ENCODE assay signal across 8 mouse cellular contexts in the genomic region with DNA sequence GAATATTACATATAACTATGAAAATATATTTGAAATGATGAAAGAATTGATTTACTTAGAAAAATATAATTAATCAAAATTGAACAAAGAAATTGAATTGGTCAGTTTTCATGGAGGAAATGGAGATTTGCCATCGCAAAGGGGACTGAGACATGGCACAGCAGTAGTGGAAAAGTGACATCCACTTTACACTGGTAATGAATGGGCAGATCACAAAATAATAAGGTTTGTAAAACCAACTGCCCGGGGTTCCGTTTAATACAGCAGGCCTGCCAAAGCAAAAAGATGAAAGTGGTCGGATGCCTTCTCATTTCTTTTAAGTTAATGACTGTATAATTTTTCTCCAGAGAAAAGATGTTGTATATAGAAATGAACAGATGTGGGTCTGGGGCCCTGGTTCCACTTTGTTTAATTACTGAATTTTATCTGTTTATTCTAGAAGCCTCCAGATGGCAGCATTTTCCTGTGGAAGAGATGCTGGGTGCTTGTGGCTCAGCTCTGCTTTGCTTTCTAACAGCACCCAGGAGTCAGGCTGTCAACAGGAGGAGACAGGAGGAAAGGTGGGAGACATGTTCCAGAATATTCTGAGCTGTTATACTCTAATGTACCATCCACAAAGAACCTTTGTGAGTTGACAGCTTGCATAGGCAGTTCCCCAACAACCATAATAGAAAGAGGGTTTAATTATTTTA.
DNase-seq lines count a peak whose midpoint lies in the region; ATAC-seq and TF ChIP-seq lines count a peak whose summit lies in the region.
"Had no signal": no experiment of that assay in that cellular context is flagged by ENCODE, and none has a peak within 500 bp of the region (broad histone marks: within the 10 kb centered on the region; RNA-seq: fewer than 3 reads in every experiment).

No protein-coding gene starts in this region.

- H3K9me3 ChIP-seq in MEL (replicated peaks; ENCODE audit: insufficient read depth, low read length): no peaks in the 10 kb centered on the region
- H3K9me3 ChIP-seq in midbrain, embryonic 12.5 days: no peaks in the 10 kb centered on the region

- intact Hi-C loops in heart, postnatal 14 days (cut with DNase I): loop anchor here (10.0 kb wide), 1 partner anchor 1749 kb away; no protein-coding TSS in a partner anchor

- H3K4me1 ChIP-seq in MEL (ENCODE audit: control insufficient read depth in 1 of 2, insufficient read depth in 2 of 2, low read length in 2 of 2): no peaks in the 10 kb centered on the region
- no peaks in the 10 kb centered on the region for H3K4me1 ChIP-seq in midbrain, embryonic 12.5 days
- H3K4me1 ChIP-seq: megakaryocyte, embryonic 14.5 days had no signal

- no peak overlapping the region for H3K27ac ChIP-seq in MEL (ENCODE audit: control insufficient read depth, low read depth, low read length)
- H3K27ac ChIP-seq in midbrain, embryonic 12.5 days (replicated peaks): no peak overlapping the region

- DNase-seq in 416B (ENCODE audit: low read depth): peak; percentile 50
- peak; percentile 49 for DNase-seq in MEL (ENCODE audit: low read depth, low spot score)
- DNase-seq in cerebellum, postnatal 25 days: peak; percentile 47 to 68
- DNase-seq in heart, postnatal 14 days: peak; percentile 27 to 54
- peak; percentile 7 to 76 for DNase-seq in layer of hippocampus, adult 18-20 months (ENCODE audit: low spot score in 2 of 2)
- no peak for DNase-seq in spleen, postnatal 10 days (ENCODE audit: low spot score in 2 of 2)

- H3K4me2 ChIP-seq in midbrain, embryonic 12.5 days (replicated peaks): no peak overlapping the region

- peak; percentile 83 for TF ChIP-seq RAD21 in MEL (IDR thresholded peaks at IDR 0.05; ENCODE audit: low read depth, low read length)

- H3K79me2 ChIP-seq in MEL (ENCODE audit: control insufficient read depth, insufficient read depth, low read length, poor library complexity): no peaks in the 10 kb centered on the region

- 75% methylated on average over 4 of the region's 4 CpGs for WGBS in midbrain, embryonic 12.5 days

- no peaks in the 10 kb centered on the region for H3K36me3 ChIP-seq in MEL (ENCODE audit: control insufficient read depth in 1 of 2, insufficient read depth in 2 of 2, low read length in 2 of 2)
- no peaks in the 10 kb centered on the region for H3K36me3 ChIP-seq in midbrain, embryonic 12.5 days

- H3K4me3 ChIP-seq in MEL (ENCODE audit: control insufficient read depth in 1 of 2, insufficient read depth in 1 of 2, low read depth in 2 of 2, low read length in 2 of 2): no peak overlapping the region
- H3K4me3 ChIP-seq in midbrain, embryonic 12.5 days: no peak overlapping the region
- H3K4me3 ChIP-seq: megakaryocyte, embryonic 14.5 days had no signal

- peak in 2 of 3 experiments; percentile 43 to 64; a peak in 4 of 6 replicates for TF ChIP-seq CTCF in MEL (IDR thresholded peaks at IDR 0.05 in 2 of 3, conservative IDR thresholded peaks at IDR 0.05 in 1 of 3; ENCODE audit: control insufficient read depth in 1 of 3, insufficient read depth in 1 of 3, low read depth in 2 of 3, low read length in 3 of 3, poor library complexity in 1 of 3, severe bottlenecking in 1 of 3)

- no peak for TF ChIP-seq POLR2A in MEL (IDR thresholded peaks at IDR 0.05; ENCODE audit: control insufficient read depth in 1 of 2, insufficient read depth in 1 of 2, low read depth in 1 of 2, low read length in 2 of 2, poor library complexity in 1 of 2)

- TF ChIP-seq EP300 in MEL (IDR thresholded peaks at IDR 0.05; ENCODE audit: low read depth in 1 of 2, low read length in 2 of 2): no peak

- no peak overlapping the region for H3K9ac ChIP-seq in MEL (ENCODE audit: control insufficient read depth, low read depth, low read length, poor library complexity, severe bottlenecking)
- no peak overlapping the region for H3K9ac ChIP-seq in midbrain, embryonic 12.5 days (replicated peaks)

- ATAC-seq in midbrain, embryonic 12.5 days (ENCODE audit: low FRiP score, low read depth): 0 out of 2 replicates have a peak, but pooled peaks have one; percentile 56

- no peaks in the 10 kb centered on the region; a peak in 1 of 4 replicates for H3K27me3 ChIP-seq in MEL (ENCODE audit: control insufficient read depth in 1 of 2, insufficient read depth in 2 of 2, low read length in 2 of 2)
- H3K27me3 ChIP-seq in midbrain, embryonic 12.5 days: no peaks in the 10 kb centered on the region
- H3K27me3 ChIP-seq: megakaryocyte, embryonic 14.5 days had no signal

TF ChIP-seq in MEL, 35 proteins besides CTCF, POLR2A, EP300 and RAD21:
- no peak for TF ChIP-seq NELFE (IDR thresholded peaks at IDR 0.05; ENCODE audit: low read depth, low read length)
- no peak for TF ChIP-seq UBTF (IDR thresholded peaks at IDR 0.05; ENCODE audit: borderline replicate concordance, insufficient read depth, low read depth, low read length)
- TF ChIP-seq ZC3H11A (IDR thresholded peaks at IDR 0.05; ENCODE audit: low read depth, low read length): peak; percentile 54; the same call in 1 of the 2 replicates
- TF ChIP-seq SMC3 (IDR thresholded peaks at IDR 0.05; ENCODE audit: low read depth, low read length): peak; percentile 60

Comparison
In these comparisons a context has a peak if more than half of its experiments do, and no peak if none do; other contexts are left out.
1. DNase-seq: peak in 416B (single experiment), MEL (single experiment), cerebellum, postnatal 25 days (2 of 2), heart, postnatal 14 days (2 of 2) and layer of hippocampus, adult 18-20 months (2 of 2); none in spleen, postnatal 10 days (0 of 2).